Mouse (Mus musculus): ENCODE measurements around the gene Dapk3. TPM values are rescaled to one million over a fixed set of nuclear protein-coding genes. Genes with fewer than 3 reads are reported as not detected.

Dapk3 gene
- polyA plus RNA-seq, 1 experiment from 2014 or later, result 48.9 TPM

GRCm38 (mm10) chr10:81137252-81138130 is 45.3 kb upstream of the Dapk3 start:
- peak overlapping the region; percentile 98 for H3K4me3 ChIP-seq (ENCODE audit: low read depth, low read length)
- peak overlapping the region; percentile 96 for H3K27ac ChIP-seq (ENCODE audit: low read length)
- H3K9ac ChIP-seq (replicated peaks; ENCODE audit: low read depth), result peak overlapping the region; percentile 93
- TF ChIP-seq EP300 (IDR thresholded peaks at IDR 0.05), result no peak
- no peak for TF ChIP-seq CTCF (IDR thresholded peaks at IDR 0.05)
- no peaks in the 10 kb centered on the region for H3K36me3 ChIP-seq (ENCODE audit: insufficient read depth, low read length)
- no peaks in the 10 kb centered on the region for H3K9me3 ChIP-seq (ENCODE audit: low read length)
- H3K4me2 ChIP-seq (replicated peaks; ENCODE audit: low read depth, low read length), result peak overlapping the region; percentile 90
- peaks cover 46% of the 10 kb centered on the region for H3K4me1 ChIP-seq (ENCODE audit: insufficient read depth, low read depth, low read length)
- DNase-seq (ENCODE audit: low spot score), result peak; percentile 99
- H3K27me3 ChIP-seq (replicated peaks; ENCODE audit: insufficient read depth, low read length), result no peaks in the 10 kb centered on the region
- WGBS, result 0% methylated on average over 69 of the region's 89 CpGs
- ATAC-seq, result peak; percentile 88

- under 1% methylated on average over 15 of the region's 24 CpGs for WGBS
Measured at GRCm38 (mm10) chr10:81138131-81138782, 44.5 kb upstream of the Dapk3 start.

GRCm38 (mm10) chr10:81138821-81139528 is 43.8 kb upstream of the Dapk3 start:
- Histone ChIP-seq H3K27me3 (replicated peaks; ENCODE audit: insufficient read depth, low read length) (no peaks in the 10 kb centered on the region), H3K4me3 (ENCODE audit: low read depth, low read length) (peak overlapping the region; percentile 79), H3K4me2 (replicated peaks; ENCODE audit: low read depth, low read length) (peak overlapping the region; percentile 68), H3K9me3 (ENCODE audit: low read length) (no peaks in the 10 kb centered on the region), H3K9ac (replicated peaks; ENCODE audit: low read depth) (peak overlapping the region; percentile 76), H3K4me1 (ENCODE audit: insufficient read depth, low read depth, low read length) (peaks cover 51% of the 10 kb centered on the region), H3K27ac (ENCODE audit: low read length) (peak overlapping the region; percentile 95), H3K36me3 (ENCODE audit: insufficient read depth, low read length) (peaks cover 2% of the 10 kb centered on the region; the same call in 1 of the 2 replicates)
- no peak for TF ChIP-seq EP300 (IDR thresholded peaks at IDR 0.05)
- no peak for TF ChIP-seq CTCF (IDR thresholded peaks at IDR 0.05)
- ATAC-seq (no peak), DNase-seq (ENCODE audit: low spot score) (no peak)
- WGBS, result 41% methylated on average over 11 of the region's 11 CpGs

More at GRCm38 (mm10) chr10:81138131-81138782, 44.5 kb upstream of the Dapk3 start:
- ATAC-seq, result no peak
- Histone ChIP-seq H3K27me3 (replicated peaks; ENCODE audit: insufficient read depth, low read length) (no peaks in the 10 kb centered on the region), H3K4me3 (ENCODE audit: low read depth, low read length) (peak overlapping the region; percentile 79), H3K36me3 (ENCODE audit: insufficient read depth, low read length) (no peaks in the 10 kb centered on the region), H3K9me3 (ENCODE audit: low read length) (no peaks in the 10 kb centered on the region), H3K4me1 (ENCODE audit: insufficient read depth, low read depth, low read length) (peaks cover 51% of the 10 kb centered on the region), H3K27ac (ENCODE audit: low read length) (peak overlapping the region; percentile 95), H3K9ac (replicated peaks; ENCODE audit: low read depth) (peak overlapping the region; percentile 76), H3K4me2 (replicated peaks; ENCODE audit: low read depth, low read length) (peak overlapping the region; percentile 68)
- peak; percentile 79 for DNase-seq (ENCODE audit: low spot score)
- TF ChIP-seq CTCF (IDR thresholded peaks at IDR 0.05) (peak; percentile 27), EP300 (IDR thresholded peaks at IDR 0.05) (peak; percentile 13; the same call in 1 of the 2 replicates)

- H3K4me1 ChIP-seq (ENCODE audit: insufficient read depth, low read depth, low read length), result peaks cover 50% of the 10 kb centered on the region
- 68% methylated on average over 4 of the region's 4 CpGs for WGBS
- peak overlapping the region; percentile 39; the same call in 1 of the 2 replicates for H3K27ac ChIP-seq (ENCODE audit: low read length)
- H3K4me3 ChIP-seq (ENCODE audit: low read depth, low read length), result peak overlapping the region; percentile 17; the same call in 1 of the 2 replicates
- H3K36me3 ChIP-seq (ENCODE audit: insufficient read depth, low read length), result peaks cover 6% of the 10 kb centered on the region; the same call in 1 of the 2 replicates
- DNase-seq (ENCODE audit: low spot score) (no peak), ATAC-seq (no peak)
- H3K27me3 ChIP-seq (replicated peaks; ENCODE audit: insufficient read depth, low read length), result no peaks in the 10 kb centered on the region
- TF ChIP-seq EP300 (IDR thresholded peaks at IDR 0.05) (no peak), CTCF (IDR thresholded peaks at IDR 0.05) (no peak)
- no peaks in the 10 kb centered on the region for H3K9me3 ChIP-seq (ENCODE audit: low read length)
- peak overlapping the region; percentile 68 for H3K4me2 ChIP-seq (replicated peaks; ENCODE audit: low read depth, low read length)
- peak overlapping the region; percentile 10; the same call in 1 of the 2 replicates for H3K9ac ChIP-seq (replicated peaks; ENCODE audit: low read depth)
Measured at GRCm38 (mm10) chr10:81139529-81139846, 43.3 kb upstream of the Dapk3 start.

GRCm38 (mm10) chr10:81140005-81140404 is 42.8 kb upstream of the Dapk3 start:
- H3K27ac ChIP-seq (ENCODE audit: low read length), result peak overlapping the region; percentile 39

More at GRCm38 (mm10) chr10:81140005-81140404, 42.8 kb upstream of the Dapk3 start:
- H3K9ac ChIP-seq (replicated peaks; ENCODE audit: low read depth), result peak overlapping the region; percentile 10
- peaks cover 45% of the 10 kb centered on the region for H3K4me1 ChIP-seq (ENCODE audit: insufficient read depth, low read depth, low read length)
- TF ChIP-seq CTCF (IDR thresholded peaks at IDR 0.05), result no peak
- TF ChIP-seq EP300 (IDR thresholded peaks at IDR 0.05), result no peak
- ATAC-seq (no peak), DNase-seq (ENCODE audit: low spot score) (no peak)
- H3K36me3 ChIP-seq (ENCODE audit: insufficient read depth, low read length), result peaks cover 11% of the 10 kb centered on the region; the same call in 1 of the 2 replicates
- peak overlapping the region; percentile 17 for H3K4me3 ChIP-seq (ENCODE audit: low read depth, low read length)
- H3K9me3 ChIP-seq (ENCODE audit: low read length), result no peaks in the 10 kb centered on the region
- whole genome bisulfite sequencing, result 29% methylated on average over 8 of the region's 8 CpGs
- H3K27me3 ChIP-seq (replicated peaks; ENCODE audit: insufficient read depth, low read length), result no peaks in the 10 kb centered on the region
- H3K4me2 ChIP-seq (replicated peaks; ENCODE audit: low read depth, low read length), result peak overlapping the region; percentile 68

Data from lung, postnatal 0 days (tissue).